Mouse (Mus musculus) megakaryocyte, embryonic 14.5 days (primary cell): Measurements from ENCODE around the gene Hdac7.

ENCODE experiments used
- FLI1 ChIP-seq: IDR thresholded peaks from 2 replicates; pipeline ENCODE4 v1.6.1; 2012; ENCODE audit warnings: low read length, inconsistent platforms, mixed read lengths
- GATA1 ChIP-seq: IDR thresholded peaks from 3 replicates; pipeline ENCODE4 v1.6.1; 2012; ENCODE audit warnings: mixed read lengths, low read length, inconsistent platforms, borderline replicate concordance

DNA sequence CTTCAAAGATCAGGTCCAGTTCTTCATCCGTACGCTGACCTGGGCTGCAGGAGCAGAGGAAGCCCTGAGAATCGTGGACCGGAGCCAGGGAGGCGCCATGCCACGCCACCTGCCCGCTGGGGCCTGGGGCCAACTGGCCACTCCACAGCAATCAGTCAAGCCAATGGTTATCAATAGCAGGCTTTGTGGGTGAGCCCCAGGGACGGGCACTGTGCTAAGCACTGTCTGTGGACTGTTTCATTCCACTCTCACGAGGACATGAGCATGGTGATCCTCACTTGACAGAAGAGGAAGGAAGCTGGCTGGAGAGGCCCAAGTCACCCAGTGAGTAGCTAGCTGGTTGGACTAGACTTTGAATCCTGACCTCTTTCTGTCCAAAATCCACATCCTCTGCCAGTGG lies 84.3 kb downstream of the Hdac7 start:
- TF ChIP-seq FLI1 (no peak), GATA1 (no peak)
